Mouse (Mus musculus): ENCODE measurements at regions not wholly inside any gene's neighbourhood (a gene's known extent, or its start where the extent isn't known, plus 50 kb on each side); places are given as distances from the start of the nearest gene placed in this dataset.
"Not testable (repeated sequence)": the region's sequence is repeated elsewhere in the genome, so short reads cannot be mapped to it uniquely, and the experiment has no call there.

- TF ChIP-seq POLR2A (IDR thresholded peaks at IDR 0.05; ENCODE audit: insufficient read length, low read depth); TCF12 (IDR thresholded peaks at IDR 0.05; ENCODE audit: insufficient read depth, poor library complexity, severe bottlenecking); MAX (IDR thresholded peaks at IDR 0.05; ENCODE audit: low read depth); USF1 (IDR thresholded peaks at IDR 0.05; ENCODE audit: low read depth); MYOG (IDR thresholded peaks at IDR 0.05; ENCODE audit: control insufficient read depth in 1 of 3, insufficient read depth in 1 of 3, insufficient read length in 2 of 3, low read depth in 2 of 3); E2F4 (IDR thresholded peaks at IDR 0.05; ENCODE audit: insufficient read depth); TCF3 (IDR thresholded peaks at IDR 0.05; ENCODE audit: insufficient read length, low read depth): not testable (repeated sequence)
Observed at GRCm38 (mm10) chr4:4242306-4242980, 165.1 kb upstream of the Sdr16c6 start.

Data from myocyte (in vitro differentiated cells).